Mouse (Mus musculus) limb, embryonic 13.5 days (tissue): ENCODE data around the gene Slc39a11. TPM values are rescaled to one million over a fixed set of nuclear protein-coding genes. Genes with fewer than 3 reads are reported as not detected.
A peak's percentile ranks its signal among the peaks of the same experiment; 100 is the strongest.

Experiments
- ATAC-seq: fragments of 200-750 bp; cut with Nextera tagmentation; 2 replicates; pipeline ENCODE4 v1.8.0; 2017; ENCODE audit warnings: low read depth, moderate number of reproducible peaks, moderate TSS enrichment; ENCODE audit not compliant: low FRiP score
- H3K27ac ChIP-seq: fragments of 300-500 bp; sonication (generic); 2 replicates; pipeline ENCODE4 v1.5.1; 2015; ENCODE audit warnings: inconsistent platforms, mild to moderate bottlenecking, moderate library complexity
- H3K27me3 ChIP-seq: fragments of 300-500 bp; sonication (generic); 2 replicates; pipeline ENCODE4 v1.6.1; 2015; ENCODE audit warnings: mild to moderate bottlenecking, inconsistent platforms
- H3K36me3 ChIP-seq: fragments of 300-500 bp; sonication (generic); 2 replicates; pipeline ENCODE4 v1.6.1; 2015; ENCODE audit warnings: inconsistent platforms, mild to moderate bottlenecking, moderate library complexity
- H3K4me1 ChIP-seq: fragments of 300-500 bp; sonication (generic); 2 replicates; pipeline ENCODE4 v1.6.1; 2015; ENCODE audit warnings: inconsistent platforms
- H3K4me2 ChIP-seq: fragments of 300-500 bp; sonication (generic); replicated peaks from 2 replicates; pipeline ENCODE4 v1.6.1; 2015; ENCODE audit warnings: inconsistent platforms, mild to moderate bottlenecking, moderate library complexity
- H3K4me3 ChIP-seq: fragments of 300-500 bp; sonication (generic); 2 replicates; pipeline ENCODE4 v1.5.1; 2015; ENCODE audit warnings: moderate library complexity, mild to moderate bottlenecking, inconsistent platforms
- H3K9ac ChIP-seq: fragments of 300-500 bp; sonication (generic); 2 replicates; pipeline ENCODE4 v1.6.1; 2015; ENCODE audit warnings: mild to moderate bottlenecking, inconsistent platforms
- H3K9me3 ChIP-seq: fragments of 300-500 bp; sonication (generic); 2 replicates; pipeline ENCODE4 v1.6.1; 2016; ENCODE audit warnings: inconsistent platforms
- WGBS: fragments of 180-500 bp; shearing (Covaris S2); methylation state at CpG from one replicate; pipeline ENCODE4 v1.1.7; 2015; 5-methylcytosine and 5-hydroxymethylcytosine counted together
- polyA plus RNA-seq: library from polyadenylated mRNA; unstranded; fragments of >200 nt; fragmentation: Nextera tagmentation; extraction: Ambion mirVana; gene quantifications from 2 replicates; pipeline ENCODE4 v1.2.1, GENCODE M21; 2015

Slc39a11 gene
- polyA plus RNA-seq, 1 experiment from 2014 or later, result 26.4 TPM

DNA sequence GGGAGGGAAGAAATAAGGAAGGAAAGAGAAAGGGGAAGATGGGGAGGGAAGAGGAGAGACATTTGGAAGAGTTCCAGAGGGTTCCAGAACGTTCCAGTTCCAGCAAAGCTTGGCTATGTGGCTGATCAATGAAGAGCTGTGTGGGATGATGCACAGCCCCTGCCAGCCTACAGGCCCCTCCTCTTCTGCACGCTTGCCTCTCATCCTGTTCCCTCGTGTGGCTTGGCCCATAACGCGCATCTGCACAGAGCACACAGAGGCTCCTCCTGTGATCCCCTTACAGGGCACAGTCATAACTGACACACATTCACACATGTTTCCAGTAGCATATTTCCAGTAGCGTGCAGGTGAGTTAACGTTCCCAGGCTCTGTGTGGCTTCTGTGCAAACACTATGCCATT lies 139.6 kb downstream of the Slc39a11 start:
- Histone ChIP-seq H3K9me3 (no peaks in the 10 kb centered on the region), H3K4me1 (peaks cover 16% of the 10 kb centered on the region), H3K36me3 (no peaks in the 10 kb centered on the region), H3K4me3 (no peak overlapping the region), H3K27me3 (no peaks in the 10 kb centered on the region), H3K4me2 (no peak overlapping the region), H3K27ac (no peak overlapping the region), H3K9ac (no peak overlapping the region)
- 68% methylated on average over 7 of the region's 7 CpGs for WGBS
- no peak for ATAC-seq

- no peaks in the 10 kb centered on the region for H3K9me3 ChIP-seq
- no peaks in the 10 kb centered on the region for H3K27me3 ChIP-seq
- ATAC-seq, result peak; percentile 37; the same call in 1 of the 2 replicates
- no peaks in the 10 kb centered on the region for H3K36me3 ChIP-seq
- H3K9ac ChIP-seq, result no peak overlapping the region
- H3K27ac ChIP-seq, result peak overlapping the region; percentile 65
- 57% methylated on average over 11 of the region's 11 CpGs for WGBS
- H3K4me3 ChIP-seq, result no peak overlapping the region
- H3K4me1 ChIP-seq, result peaks cover 19% of the 10 kb centered on the region
- H3K4me2 ChIP-seq, result no peak overlapping the region
These were observed 142.0 kb downstream of the Slc39a11 start for GRCm38 (mm10) chr11:113507716-113508480.

DNA sequence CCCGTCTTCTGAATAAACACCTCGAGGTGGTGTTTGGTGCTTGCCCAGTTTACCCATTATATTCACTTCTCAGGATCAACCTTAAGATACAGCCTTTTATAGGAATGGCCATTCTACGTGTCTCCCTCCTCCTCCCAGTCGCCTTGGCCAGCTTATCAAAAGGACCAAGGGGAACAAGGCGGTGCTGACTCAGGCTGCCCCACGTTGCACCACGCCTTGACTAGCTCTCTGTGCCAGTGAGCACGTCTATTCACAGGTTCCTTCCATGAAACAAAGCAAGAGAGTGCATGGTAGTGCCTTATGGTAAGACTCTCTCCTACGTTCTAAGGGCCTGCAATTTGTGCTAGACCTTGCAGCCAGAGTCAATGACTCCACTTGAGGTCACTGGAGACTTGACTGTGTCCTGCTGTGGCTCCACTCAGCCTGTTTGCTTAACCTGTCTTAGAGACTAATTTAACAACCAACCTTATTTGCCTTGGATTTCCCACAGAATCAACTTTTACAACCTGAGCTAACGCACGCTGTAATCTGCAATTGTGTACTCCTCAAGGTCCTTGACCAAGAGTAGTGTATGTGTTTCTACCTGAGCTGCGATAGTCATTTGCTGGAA lies 144.2 kb downstream of the Slc39a11 start:
- no peaks in the 10 kb centered on the region for H3K27me3 ChIP-seq
- peaks cover 26% of the 10 kb centered on the region for H3K4me1 ChIP-seq
- WGBS, result 83% methylated on average over 12 of the region's 12 CpGs
- no peak overlapping the region for H3K4me2 ChIP-seq
- no peak for ATAC-seq
- H3K27ac ChIP-seq, result no peak overlapping the region
- no peaks in the 10 kb centered on the region for H3K9me3 ChIP-seq
- no peaks in the 10 kb centered on the region for H3K36me3 ChIP-seq
- no peak overlapping the region for H3K4me3 ChIP-seq
- H3K9ac ChIP-seq, result no peak overlapping the region

GRCm38 (mm10) chr11:113504459-113505062 lies 145.3 kb downstream of the Slc39a11 start:
- Histone ChIP-seq H3K4me2 (no peak overlapping the region), H3K9ac (no peak overlapping the region), H3K27me3 (no peaks in the 10 kb centered on the region), H3K27ac (no peak overlapping the region), H3K9me3 (no peaks in the 10 kb centered on the region), H3K4me3 (no peak overlapping the region), H3K4me1 (peaks cover 26% of the 10 kb centered on the region), H3K36me3 (no peaks in the 10 kb centered on the region)
- ATAC-seq, result no peak
- 68% methylated on average over 11 of the region's 11 CpGs for WGBS

- 82% methylated on average over 6 of the region's 6 CpGs for WGBS
- H3K4me2 ChIP-seq, result no peak overlapping the region
- H3K27ac ChIP-seq, result no peak overlapping the region
These were observed 146.9 kb downstream of the Slc39a11 start for GRCm38 (mm10) chr11:113502968-113503367.

GRCm38 (mm10) chr11:113500631-113501305 lies 149.1 kb downstream of the Slc39a11 start:
- 0 out of 2 replicates have a peak, but pooled peaks cover 9% of the 10 kb centered on the region for H3K4me1 ChIP-seq
- no peaks in the 10 kb centered on the region for H3K36me3 ChIP-seq
- 66% methylated on average over 20 of the region's 20 CpGs for WGBS
- no peak overlapping the region for H3K27ac ChIP-seq
- ATAC-seq, result no peak
- no peak overlapping the region for H3K9ac ChIP-seq
- no peak overlapping the region for H3K4me3 ChIP-seq
- no peaks in the 10 kb centered on the region for H3K9me3 ChIP-seq
- no peak overlapping the region for H3K4me2 ChIP-seq
- H3K27me3 ChIP-seq, result no peaks in the 10 kb centered on the region; the same call in 1 of the 2 replicates

More at GRCm38 (mm10) chr11:113502968-113503367, 146.9 kb downstream of the Slc39a11 start:
- H3K9me3 ChIP-seq, result no peaks in the 10 kb centered on the region
- H3K9ac ChIP-seq, result no peak overlapping the region
- H3K36me3 ChIP-seq, result no peaks in the 10 kb centered on the region
- H3K27me3 ChIP-seq, result no peaks in the 10 kb centered on the region; the same call in 1 of the 2 replicates
- no peak for ATAC-seq
- H3K4me1 ChIP-seq, result peaks cover 11% of the 10 kb centered on the region
- no peak overlapping the region for H3K4me3 ChIP-seq

DNA sequence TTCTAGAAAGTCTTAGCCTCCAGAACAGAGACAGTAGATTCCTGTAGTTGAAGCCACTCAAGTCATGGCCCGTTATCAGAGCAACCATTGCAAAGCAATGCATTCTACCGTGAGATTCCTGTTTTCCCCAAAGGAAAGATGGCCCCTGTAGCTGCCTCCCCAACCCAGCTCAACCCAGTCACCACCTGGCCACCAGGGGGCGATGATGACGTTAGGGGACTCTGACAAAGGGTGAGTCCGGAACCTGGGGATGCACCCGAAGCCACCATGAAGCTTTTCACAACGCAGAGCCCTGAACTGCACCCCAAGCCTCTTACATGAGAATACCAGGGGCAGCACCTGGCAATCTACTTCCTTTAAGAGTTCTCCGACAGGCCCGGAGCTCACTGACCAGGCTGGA lies 151.0 kb downstream of the Slc39a11 start:
- no peak overlapping the region for H3K27ac ChIP-seq
- no peaks in the 10 kb centered on the region for H3K9me3 ChIP-seq
- peaks cover 12% of the 10 kb centered on the region; the same call in 1 of the 2 replicates for H3K4me1 ChIP-seq
- no peak for ATAC-seq
- H3K9ac ChIP-seq, result no peak overlapping the region
- 63% methylated on average over 9 of the region's 9 CpGs for WGBS
- no peaks in the 10 kb centered on the region; the same call in 1 of the 2 replicates for H3K27me3 ChIP-seq
- no peak overlapping the region for H3K4me3 ChIP-seq
- no peaks in the 10 kb centered on the region for H3K36me3 ChIP-seq
- H3K4me2 ChIP-seq, result no peak overlapping the region

GRCm38 (mm10) chr11:113494021-113494546 lies 155.8 kb downstream of the Slc39a11 start:
- Histone ChIP-seq H3K9me3 (no peaks in the 10 kb centered on the region), H3K36me3 (no peaks in the 10 kb centered on the region), H3K27ac (no peak overlapping the region), H3K4me2 (no peak overlapping the region), H3K27me3 (no peaks in the 10 kb centered on the region; the same call in 1 of the 2 replicates), H3K9ac (no peak overlapping the region), H3K4me1 (peaks cover 6% of the 10 kb centered on the region; the same call in 1 of the 2 replicates), H3K4me3 (no peak overlapping the region)
- no peak for ATAC-seq
- 75% methylated on average over 12 of the region's 12 CpGs for WGBS

- H3K36me3 ChIP-seq, result no peaks in the 10 kb centered on the region
- WGBS, result 81% methylated on average over 20 of the region's 20 CpGs
- ATAC-seq, result no peak
These were observed 159.1 kb downstream of the Slc39a11 start for GRCm38 (mm10) chr11:113490530-113491520.

GRCm38 (mm10) chr11:113487603-113488335 lies 162.1 kb downstream of the Slc39a11 start:
- Histone ChIP-seq H3K27me3 (no peaks in the 10 kb centered on the region), H3K27ac (no peak overlapping the region; the same call in 1 of the 2 replicates)
- ATAC-seq, result no peak

More at GRCm38 (mm10) chr11:113490530-113491520, 159.1 kb downstream of the Slc39a11 start:
- H3K9me3 ChIP-seq, result no peaks in the 10 kb centered on the region
- H3K27ac ChIP-seq, result no peak overlapping the region
- no peak overlapping the region for H3K9ac ChIP-seq
- no peaks in the 10 kb centered on the region for H3K27me3 ChIP-seq
- no peak overlapping the region for H3K4me2 ChIP-seq
- no peak overlapping the region for H3K4me3 ChIP-seq
- H3K4me1 ChIP-seq, result peaks cover 12% of the 10 kb centered on the region

More at GRCm38 (mm10) chr11:113487603-113488335, 162.1 kb downstream of the Slc39a11 start:
- H3K4me3 ChIP-seq, result no peak overlapping the region
- peak overlapping the region; percentile 39; the same call in 1 of the 2 replicates for H3K9ac ChIP-seq
- no peak overlapping the region for H3K4me2 ChIP-seq
- no peaks in the 10 kb centered on the region for H3K36me3 ChIP-seq
- 25% methylated on average over 8 of the region's 8 CpGs for WGBS
- H3K9me3 ChIP-seq, result no peaks in the 10 kb centered on the region
- H3K4me1 ChIP-seq, result peaks cover 10% of the 10 kb centered on the region
